Mouse (Mus musculus) embryonic fibroblast, embryonic 13.5 days (primary cell): ENCODE data around the gene Pin1.

Experiments used
- CTCF ChIP-seq: IDR thresholded peaks from 2 replicates; pipeline ENCODE4 v1.5.1; 2011; ENCODE audit warnings: mild to moderate bottlenecking, control low read depth, low read length, moderate library complexity, borderline replicate concordance; ENCODE audit not compliant: insufficient read depth
- POLR2A ChIP-seq: IDR thresholded peaks from 2 replicates; pipeline ENCODE4 v1.6.1; 2011; ENCODE audit warnings: low read depth, mild to moderate bottlenecking, control low read depth, low read length, moderate library complexity

- TF ChIP-seq CTCF (no peak), POLR2A (no peak)
Observed at GRCm38 (mm10) chr9:20636790-20637189, 15.1 kb upstream of the Pin1 start.
